Mouse (Mus musculus): ENCODE data around the gene Aldh1a7.

DNA sequence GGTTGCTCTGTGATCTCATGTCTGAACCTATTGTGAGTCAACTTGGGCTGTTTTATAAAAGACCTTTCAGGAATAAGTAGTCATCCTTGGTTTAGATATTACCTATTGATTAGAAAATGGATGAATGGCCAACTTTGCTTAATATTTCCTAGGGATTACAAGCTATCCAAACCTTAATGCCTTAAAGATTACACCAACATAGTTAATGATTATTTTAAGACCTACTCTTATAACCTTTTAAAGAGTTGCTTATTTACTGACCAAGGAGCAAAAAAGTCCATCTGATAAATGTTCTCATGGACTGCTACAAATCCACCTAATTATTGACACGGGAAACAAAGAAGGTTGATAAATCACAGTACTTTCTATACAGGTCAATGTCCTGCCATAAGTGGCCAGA is 17.3 kb upstream of the Aldh1a7 start:
- TF ChIP-seq CTCF (IDR thresholded peaks at IDR 0.05; ENCODE audit: low read depth, low read length) (no peak), GATA1 (IDR thresholded peaks at IDR 0.05; ENCODE audit: borderline replicate concordance, low read length) (no peak), GATA2 (IDR thresholded peaks at IDR 0.05; ENCODE audit: borderline replicate concordance, low read depth, low read length) (no peak)

All from G1E (cell line).